Mouse (Mus musculus) cerebellum, adult 2 months (tissue): ENCODE results near the gene Lrrk1.

Source experiments
- CTCF ChIP-seq: fragments of 200-500 bp; IDR thresholded peaks from 2 replicates; pipeline ENCODE4 v1.5.1; 2011; ENCODE audit warnings: low read depth, mild to moderate bottlenecking, control low read depth, low read length, moderate library complexity, borderline replicate concordance; ENCODE audit not compliant: insufficient read depth
- POLR2A ChIP-seq: fragments of 200-500 bp; IDR thresholded peaks from 2 replicates; pipeline ENCODE4 v1.6.1; 2011; ENCODE audit warnings: low read length, control low read depth, borderline replicate concordance; ENCODE audit not compliant: insufficient read depth

DNA sequence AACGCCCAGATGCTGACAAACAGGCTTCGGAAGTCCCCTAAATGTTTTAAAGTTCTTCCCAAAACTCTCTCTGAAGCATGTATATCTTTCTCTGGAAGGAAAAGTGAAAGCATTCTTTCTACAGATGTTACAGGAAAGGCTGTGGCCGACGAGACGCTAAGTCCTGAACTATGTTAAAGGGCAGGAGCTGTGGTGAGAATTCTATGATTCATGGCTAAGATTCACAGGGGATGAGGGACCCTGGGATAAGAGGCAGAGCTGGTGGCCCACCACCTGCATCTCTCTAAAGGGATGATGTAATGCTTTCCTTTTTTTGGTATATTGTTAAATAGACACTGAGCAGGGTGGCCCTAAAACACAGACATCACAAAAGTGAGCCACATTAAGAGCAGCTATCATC, 44.8 kb downstream of the Lrrk1 start:
- TF ChIP-seq CTCF (no peak), POLR2A (no peak)
